Mouse (Mus musculus) ovary, adult 18-20 months (tissue): ENCODE data around the gene Pced1a.

ENCODE experiments used
- DNase-seq: peaks from one replicate; pipeline ENCODE4 v3.0.0; 2022; ENCODE audit warnings: low spot score, mixed read lengths

Pced1a gene

DNA sequence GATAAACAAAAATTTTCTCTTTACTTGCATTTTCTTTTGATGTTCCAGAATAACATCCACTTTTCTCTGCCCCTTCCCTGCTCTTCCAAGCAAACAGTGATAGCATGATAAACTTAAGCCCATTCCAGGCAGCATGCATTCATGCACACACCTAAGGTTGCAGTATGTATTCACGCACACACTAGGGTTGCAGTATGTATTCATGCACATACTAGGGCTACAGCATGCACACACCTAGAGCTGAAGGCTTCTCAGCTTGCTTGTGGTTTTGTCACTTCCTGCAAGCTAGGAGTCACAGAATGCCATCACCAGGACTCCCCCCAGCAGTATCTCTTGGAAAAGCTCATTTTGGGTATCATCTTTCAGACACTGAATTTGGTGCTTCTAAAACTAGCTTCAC is 12.3 kb upstream of the Pced1a start:
- no peak for DNase-seq

GRCm38 (mm10) chr2:130433152-130433551 is 8.7 kb upstream of the Pced1a start:
- no peak for DNase-seq

- DNase-seq, result no peak
Measured at GRCm38 (mm10) chr2:130432157-130432556, 7.7 kb upstream of the Pced1a start.

- no peak for DNase-seq
Measured at GRCm38 (mm10) chr2:130430484-130430883, 6.0 kb upstream of the Pced1a start.

DNA sequence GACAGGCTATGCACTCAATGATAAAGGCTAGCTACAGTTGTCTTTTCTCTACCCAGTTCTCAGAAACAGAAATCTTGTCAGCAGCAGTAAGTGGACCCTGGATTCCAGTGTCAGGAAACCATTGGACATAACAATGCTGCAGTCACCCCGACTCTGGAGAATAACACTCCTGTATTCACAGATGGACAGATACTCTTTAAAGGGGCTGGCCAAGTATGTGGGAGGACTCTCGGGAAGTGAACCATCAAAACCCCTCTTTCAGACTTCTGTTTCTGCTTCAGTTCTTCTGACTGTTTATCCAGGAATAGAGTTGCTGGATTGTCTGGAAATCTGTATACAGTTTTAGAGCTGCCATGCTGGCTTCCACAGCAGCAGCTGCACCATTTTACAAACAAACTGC is 5.3 kb upstream of the Pced1a start:
- DNase-seq, result no peak

DNA sequence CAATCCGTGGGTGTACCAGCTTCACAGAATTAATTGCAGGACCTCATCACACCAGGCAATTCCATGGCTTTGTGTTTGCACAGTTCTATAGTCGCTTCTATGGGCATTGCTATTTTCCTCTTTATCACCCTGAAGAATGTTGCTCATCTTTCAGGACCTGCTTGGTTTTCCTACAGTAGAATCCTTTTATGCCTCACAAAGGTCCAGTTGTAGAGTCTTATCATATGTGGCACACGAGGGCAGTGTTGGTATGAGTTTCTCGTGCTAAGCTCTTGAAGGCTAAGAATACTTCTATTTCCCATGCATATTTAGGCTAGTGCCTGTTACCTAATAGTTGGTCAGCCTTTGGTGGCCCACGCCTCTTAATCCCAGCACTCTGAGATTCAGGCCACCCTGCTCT is 611 bp upstream of the Pced1a start:
- no peak for DNase-seq

DNA sequence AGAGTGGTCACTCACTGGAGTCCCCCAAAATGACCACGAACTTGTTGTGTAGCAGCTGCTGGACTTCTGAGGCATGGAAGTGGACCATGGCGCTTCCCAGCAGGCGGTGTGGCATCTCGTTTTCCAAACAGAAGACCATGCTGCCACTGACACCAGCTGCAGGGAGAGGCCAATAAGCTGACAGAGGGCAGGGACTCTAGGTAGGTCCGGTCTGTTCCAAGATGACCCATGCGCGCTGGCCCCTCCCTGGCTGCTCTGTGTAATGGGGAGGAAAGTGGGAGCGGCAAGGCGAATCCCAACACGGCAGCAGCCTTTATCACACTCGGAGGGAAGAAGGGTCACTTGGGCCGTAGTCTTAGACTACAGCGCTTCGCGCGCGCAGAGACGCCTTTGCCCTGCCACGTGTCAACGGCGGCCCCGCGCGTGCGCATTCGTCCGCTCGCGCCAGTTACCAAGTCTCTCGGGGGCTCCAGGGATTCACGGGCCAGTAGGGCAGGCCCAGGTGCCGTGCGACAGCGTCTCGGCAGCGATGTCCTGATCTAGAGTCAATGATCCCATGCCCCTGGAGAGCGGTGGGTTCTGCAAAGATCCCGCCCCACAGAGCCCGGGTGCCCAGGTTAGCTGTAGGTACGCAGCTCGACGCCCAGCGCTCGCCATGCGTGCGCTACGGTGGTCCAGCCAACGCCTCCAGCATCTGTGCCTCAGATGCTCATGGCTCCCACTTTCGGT is 940 bp downstream of the Pced1a start:
- DNase-seq, result peak; percentile 67

- no peak for DNase-seq
Measured at GRCm38 (mm10) chr2:130421781-130422620, 2.5 kb downstream of the Pced1a start.

DNA sequence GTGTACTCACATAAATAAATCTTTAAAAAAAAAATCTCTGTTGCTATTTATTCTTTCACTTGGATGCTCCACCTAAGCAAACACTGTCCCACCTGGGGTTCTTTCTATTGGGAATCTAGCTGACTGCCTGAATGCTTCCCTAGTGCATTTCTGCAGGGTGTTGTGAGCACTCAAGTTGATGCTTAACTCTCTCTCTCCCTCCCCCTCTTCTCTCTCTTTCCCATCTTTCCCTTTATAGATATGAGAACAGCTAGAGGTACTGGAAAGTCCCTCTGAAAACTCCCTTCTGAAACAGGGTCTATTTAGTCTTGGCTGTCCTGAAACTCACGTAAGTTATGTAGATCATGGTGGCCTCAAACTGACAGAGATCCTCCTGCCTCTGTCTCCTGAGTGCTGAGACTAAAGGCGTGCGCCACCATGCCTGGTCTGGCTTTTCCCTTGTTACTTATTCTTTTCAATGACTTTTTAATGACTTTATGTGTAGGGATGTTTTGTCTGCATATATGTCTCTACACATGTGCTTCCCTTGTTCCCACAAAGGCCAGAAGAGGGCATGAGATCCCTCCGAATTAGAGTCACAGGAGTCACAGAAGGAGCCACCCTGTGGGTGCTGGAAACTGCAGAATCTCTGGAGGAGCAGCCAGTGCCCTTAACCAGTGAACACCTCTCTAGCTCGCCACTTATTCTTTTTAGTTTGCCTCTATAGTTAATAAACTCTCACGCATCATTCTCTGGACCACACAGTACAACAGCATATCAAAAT is 10.2 kb downstream of the Pced1a start:
- no peak for DNase-seq

GRCm38 (mm10) chr2:130412775-130413174 is 11.7 kb downstream of the Pced1a start:
- DNase-seq, result no peak

DNA sequence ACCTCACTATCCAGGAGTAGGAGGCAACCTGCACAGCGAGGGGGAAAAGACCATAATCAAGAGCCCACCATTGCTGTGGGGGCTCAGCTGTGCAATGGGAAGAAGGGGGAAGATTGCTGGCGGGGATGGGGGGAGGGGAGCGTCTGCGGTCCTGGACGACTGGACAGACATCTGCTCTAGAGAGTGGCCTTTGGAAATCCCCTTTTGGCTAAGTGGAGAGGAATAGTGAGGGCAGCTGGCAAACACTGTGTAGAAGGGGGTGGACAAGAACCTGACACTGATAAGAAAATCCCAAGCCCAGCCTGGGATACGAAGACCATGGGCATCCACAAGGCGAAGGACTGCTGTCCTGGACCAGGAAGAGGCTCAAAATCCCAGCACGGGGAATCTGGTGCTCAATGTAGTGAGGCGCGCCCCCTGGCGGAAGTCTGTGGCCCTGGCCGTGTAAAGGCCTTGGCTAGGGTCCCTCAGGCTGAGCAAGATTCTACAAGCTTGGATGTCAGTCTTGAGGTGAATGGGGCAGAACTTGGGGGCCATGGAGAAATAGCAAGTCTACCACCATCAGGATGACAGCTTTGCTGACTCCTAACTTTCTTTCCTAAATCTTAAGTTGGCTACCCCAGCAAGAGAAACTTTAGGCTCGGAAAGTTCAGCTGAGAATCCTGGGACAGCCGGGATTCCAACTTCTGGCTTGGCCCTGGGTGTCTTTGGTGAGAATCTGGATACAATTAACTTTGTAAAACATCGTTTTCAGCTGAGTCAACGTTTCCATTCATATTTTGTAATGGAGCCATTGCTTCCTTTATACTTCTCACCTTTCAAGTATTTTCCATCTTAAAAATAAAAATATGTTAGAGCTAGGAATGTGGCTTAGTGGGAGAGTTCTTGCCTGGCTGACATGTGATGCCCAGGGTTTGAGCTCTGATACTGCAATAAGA is 12.7 kb downstream of the Pced1a start:
- DNase-seq, result peak; percentile 70

- no peak for DNase-seq
Measured at GRCm38 (mm10) chr2:130408194-130408593, 16.3 kb downstream of the Pced1a start.

GRCm38 (mm10) chr2:130406178-130406577 is 18.3 kb downstream of the Pced1a start, which contains the start of gene Tmem239:
Tmem239 (plus strand) TSS chr2:130406478.
- DNase-seq, result no peak

GRCm38 (mm10) chr2:130404939-130405338 is 19.6 kb downstream of the Pced1a start, which contains the start of the genes Gm28372 and 1700020A23Rik:
Gm28372 (plus strand) TSS chr2:130405239.
1700020A23Rik (plus strand) TSS chr2:130405259.
- no peak for DNase-seq

GRCm38 (mm10) chr2:130401891-130402290 is 22.6 kb downstream of the Pced1a start:
- DNase-seq, result no peak

GRCm38 (mm10) chr2:130400046-130400445 is 24.5 kb downstream of the Pced1a start:
- no peak for DNase-seq

GRCm38 (mm10) chr2:130398091-130398490 is 26.4 kb downstream of the Pced1a start:
- no peak for DNase-seq

DNA sequence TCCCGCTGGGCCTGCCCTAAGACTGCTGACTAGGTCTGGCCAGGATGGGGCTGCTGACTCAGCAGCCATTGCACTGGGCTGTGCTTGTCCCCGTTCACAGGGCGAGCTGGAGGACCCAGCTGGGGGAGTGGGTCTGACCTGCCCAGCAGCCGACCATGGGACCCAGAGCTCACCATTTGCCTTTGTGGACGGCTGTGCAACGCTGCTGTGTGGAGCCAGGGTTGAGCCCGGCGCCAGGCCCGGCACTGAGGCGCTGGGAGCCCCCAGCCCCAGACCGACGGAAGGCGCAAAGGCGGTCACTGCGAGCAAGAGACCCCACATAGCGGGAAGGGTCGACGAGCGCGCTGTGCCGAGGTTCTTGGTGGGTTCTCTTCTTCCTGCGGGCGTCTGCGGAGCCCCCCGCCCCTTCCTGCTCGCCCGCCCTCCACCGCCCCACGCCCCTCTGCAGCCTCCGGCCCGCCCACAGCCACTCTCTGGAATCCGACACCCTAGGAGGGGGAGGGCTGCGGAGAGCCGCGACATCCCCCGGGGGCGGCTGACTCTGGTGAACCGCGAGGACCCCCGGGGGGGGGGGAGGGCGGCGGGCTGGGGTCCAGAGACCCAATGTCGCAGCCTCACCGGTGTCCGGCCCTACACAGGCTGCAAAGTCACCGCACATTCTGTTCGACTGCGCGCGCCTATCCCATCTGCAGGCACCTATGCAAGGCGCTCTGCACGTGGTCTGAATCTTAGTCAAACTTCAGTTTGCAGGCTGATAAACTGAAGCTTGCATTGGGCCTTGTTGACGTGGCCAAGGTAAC is 27.1 kb downstream of the Pced1a start, which contains the start of gene Cpxm1:
Gene Cpxm1, minus strand, starts transcription at position 389 of the 800 bp plus-strand sequence.
- no peak for DNase-seq

DNA sequence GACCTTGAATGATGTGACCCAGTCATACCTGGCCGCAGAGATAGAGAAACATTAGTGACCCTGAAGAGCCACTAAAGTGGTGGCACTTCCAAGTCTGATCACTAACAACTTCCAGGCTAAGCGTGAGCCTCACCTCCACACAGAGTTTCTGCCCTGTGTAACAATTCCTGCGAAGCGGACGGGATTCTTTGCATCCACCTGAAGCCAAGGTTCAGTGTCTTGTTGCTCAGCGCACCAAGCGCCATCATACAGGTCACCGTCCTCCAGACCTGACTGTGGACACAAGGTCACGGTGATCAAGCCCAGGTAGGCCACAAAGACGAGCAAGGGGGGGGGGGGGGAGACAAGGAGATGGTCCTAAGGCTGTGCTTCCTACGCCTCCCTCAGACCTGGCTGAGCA is 28.8 kb downstream of the Pced1a start:
- DNase-seq, result no peak

- no peak for DNase-seq
Measured at GRCm38 (mm10) chr2:130392836-130393235, 31.7 kb downstream of the Pced1a start.
